Mouse (Mus musculus) liver, adult 2 months (tissue): ENCODE results near the gene Lmntd1. TPM values are rescaled to one million over a fixed set of nuclear protein-coding genes. Genes with fewer than 3 reads are reported as not detected.

Source experiments
- DNase-seq: peaks from one replicate; pipeline ENCODE4 v3.0.0-alpha.2; 2011; ENCODE audit warnings: low read depth, low spot score; ENCODE audit errors: extremely low read depth
- H3K27ac ChIP-seq: fragments of 200-500 bp; replicated peaks from 2 replicates; pipeline ENCODE4 v1.5.1; 2012; ENCODE audit warnings: low read depth, mild to moderate bottlenecking, control low read depth, inconsistent platforms, low read length; ENCODE audit not compliant: insufficient read depth
- H3K27me3 ChIP-seq: fragments of 200-500 bp; 2 replicates; pipeline ENCODE4 v1.6.1; 2012; ENCODE audit warnings: mild to moderate bottlenecking, moderate library complexity, low read length, inconsistent platforms; ENCODE audit not compliant: control insufficient read depth, insufficient read depth
- H3K36me3 ChIP-seq: fragments of 200-500 bp; 2 replicates; pipeline ENCODE4 v1.6.1; 2012; ENCODE audit warnings: low read length, inconsistent platforms; ENCODE audit not compliant: control insufficient read depth, insufficient read depth
- H3K4me1 ChIP-seq: fragments of 200-500 bp; 2 replicates; pipeline ENCODE4 v1.6.1; 2011; ENCODE audit warnings: low read length; ENCODE audit not compliant: control insufficient read depth, insufficient read depth
- H3K4me3 ChIP-seq: fragments of 200-500 bp; 2 replicates; pipeline ENCODE4 v1.5.1; 2011; ENCODE audit warnings: low read depth, mild to moderate bottlenecking, control low read depth, low read length, moderate library complexity; ENCODE audit not compliant: insufficient read depth
- H3K79me2 ChIP-seq: fragments of 200-500 bp; 2 replicates; pipeline ENCODE4 v1.6.1; 2012; ENCODE audit warnings: inconsistent platforms, mild to moderate bottlenecking, low read length, moderate library complexity; ENCODE audit not compliant: control insufficient read depth, insufficient read depth
- H3K9ac ChIP-seq: fragments of 200-500 bp; 2 replicates; pipeline ENCODE4 v1.6.1; 2012; ENCODE audit warnings: low read depth, mild to moderate bottlenecking, control low read depth, inconsistent platforms, low read length
- CTCF ChIP-seq: fragments of 200-500 bp; IDR thresholded peaks from 2 replicates; pipeline ENCODE4 v1.5.1; 2011; ENCODE audit warnings: low read depth, low read length, control low read depth
- POLR2A ChIP-seq: fragments of 200-500 bp; IDR thresholded peaks from 2 replicates; pipeline ENCODE4 v1.6.1; 2011; ENCODE audit warnings: low read length, control low read depth; ENCODE audit not compliant: insufficient read depth; ENCODE audit errors: extremely low read depth
- WGBS: fragments of 180-500 bp; shearing (Covaris S2); methylation state at CpG from one replicate; pipeline ENCODE4 v1.1.7; 2018; 5-methylcytosine and 5-hydroxymethylcytosine counted together
- polyA plus RNA-seq: library from polyadenylated mRNA; depleted of rRNA; stranded (reverse); fragments of >200 nt; gene quantifications from 2 replicates; pipeline ENCODE4 v1.2.3, GENCODE M21; 2012
- total RNA-seq: library from RNA; depleted of rRNA; stranded (reverse); fragments of >200 nt; gene quantifications from 2 replicates; pipeline ENCODE4 v1.2.3, GENCODE M21; 2014

The Lmntd1 gene
- total and polyA plus RNA-seq, 2 experiments, result not detected

- Histone ChIP-seq H3K27me3 (no peaks in the 10 kb centered on the region; the same call in 1 of the 2 replicates), H3K79me2 (no peaks in the 10 kb centered on the region), H3K36me3 (no peaks in the 10 kb centered on the region), H3K27ac (no peak overlapping the region), H3K4me1 (no peaks in the 10 kb centered on the region), H3K4me3 (no peak overlapping the region), H3K9ac (no peak overlapping the region)
- 52% methylated on average over 2 of the region's 2 CpGs for WGBS
- TF ChIP-seq POLR2A, result no peak
- no peak for TF ChIP-seq CTCF
- no peak for DNase-seq
These were observed 165.8 kb downstream of the Lmntd1 start for GRCm38 (mm10) chr6:145448361-145448760.

- Histone ChIP-seq H3K9ac (no peak overlapping the region), H3K27ac (no peak overlapping the region), H3K4me3 (no peak overlapping the region), H3K36me3 (no peaks in the 10 kb centered on the region), H3K79me2 (no peaks in the 10 kb centered on the region), H3K27me3 (no peaks in the 10 kb centered on the region; the same call in 1 of the 2 replicates), H3K4me1 (no peaks in the 10 kb centered on the region)
- peak; percentile 29 for DNase-seq
- 85% methylated on average over 8 of the region's 8 CpGs for WGBS
- no peak for TF ChIP-seq CTCF
- TF ChIP-seq POLR2A, result no peak
These were observed 168.2 kb downstream of the Lmntd1 start for GRCm38 (mm10) chr6:145445811-145446500.

GRCm38 (mm10) chr6:145445380-145445779 lies 168.7 kb downstream of the Lmntd1 start:
- Histone ChIP-seq H3K9ac (no peak overlapping the region), H3K79me2 (no peaks in the 10 kb centered on the region), H3K36me3 (no peaks in the 10 kb centered on the region), H3K27ac (no peak overlapping the region), H3K4me1 (no peaks in the 10 kb centered on the region), H3K27me3 (no peaks in the 10 kb centered on the region; the same call in 1 of the 2 replicates), H3K4me3 (no peak overlapping the region)
- TF ChIP-seq POLR2A (no peak), CTCF (no peak)
- peak; percentile 61 for DNase-seq
- WGBS, result 53% methylated on average over 4 of the region's 4 CpGs

GRCm38 (mm10) chr6:145442786-145443185 lies 171.3 kb downstream of the Lmntd1 start:
- TF ChIP-seq CTCF, result peak; percentile 40
- no peak for TF ChIP-seq POLR2A
- no peaks in the 10 kb centered on the region for H3K79me2 ChIP-seq
- H3K4me1 ChIP-seq, result no peaks in the 10 kb centered on the region
- no peak overlapping the region for H3K9ac ChIP-seq
- H3K4me3 ChIP-seq, result no peak overlapping the region
- H3K36me3 ChIP-seq, result no peaks in the 10 kb centered on the region
- WGBS, result 71% methylated on average over 13 of the region's 13 CpGs
- no peak overlapping the region for H3K27ac ChIP-seq
- no peak for DNase-seq
- H3K27me3 ChIP-seq, result no peaks in the 10 kb centered on the region; the same call in 1 of the 2 replicates

GRCm38 (mm10) chr6:145441416-145442110 lies 172.6 kb downstream of the Lmntd1 start:
- Histone ChIP-seq H3K27ac (no peak overlapping the region), H3K36me3 (no peaks in the 10 kb centered on the region), H3K4me1 (no peaks in the 10 kb centered on the region), H3K9ac (no peak overlapping the region), H3K79me2 (no peaks in the 10 kb centered on the region), H3K4me3 (no peak overlapping the region), H3K27me3 (no peaks in the 10 kb centered on the region; the same call in 1 of the 2 replicates)
- 73% methylated on average over 18 of the region's 18 CpGs for WGBS
- peak; percentile 37 for DNase-seq
- no peak for TF ChIP-seq POLR2A
- TF ChIP-seq CTCF, result peak; percentile 78

GRCm38 (mm10) chr6:145438851-145439250 lies 175.3 kb downstream of the Lmntd1 start:
- H3K9ac ChIP-seq, result no peak overlapping the region
- H3K79me2 ChIP-seq, result no peaks in the 10 kb centered on the region
- TF ChIP-seq POLR2A (no peak), CTCF (no peak)
- no peak for DNase-seq
- no peak overlapping the region for H3K27ac ChIP-seq
- WGBS, result 86% methylated on average over 5 of the region's 5 CpGs
- no peaks in the 10 kb centered on the region for H3K36me3 ChIP-seq
- no peaks in the 10 kb centered on the region for H3K4me1 ChIP-seq
- no peak overlapping the region for H3K4me3 ChIP-seq
- no peaks in the 10 kb centered on the region for H3K27me3 ChIP-seq
